Mouse (Mus musculus): ENCODE results near the gene Olfr392. TPM values are rescaled to one million over a fixed set of nuclear protein-coding genes. Genes with fewer than 3 reads are reported as not detected.

Gene Olfr392
- not detected in 2 replicates for total RNA-seq (2014; fragmentation: Nextera tagmentation)
- total RNA-seq (2017) = not detected in 2 replicates

DNA sequence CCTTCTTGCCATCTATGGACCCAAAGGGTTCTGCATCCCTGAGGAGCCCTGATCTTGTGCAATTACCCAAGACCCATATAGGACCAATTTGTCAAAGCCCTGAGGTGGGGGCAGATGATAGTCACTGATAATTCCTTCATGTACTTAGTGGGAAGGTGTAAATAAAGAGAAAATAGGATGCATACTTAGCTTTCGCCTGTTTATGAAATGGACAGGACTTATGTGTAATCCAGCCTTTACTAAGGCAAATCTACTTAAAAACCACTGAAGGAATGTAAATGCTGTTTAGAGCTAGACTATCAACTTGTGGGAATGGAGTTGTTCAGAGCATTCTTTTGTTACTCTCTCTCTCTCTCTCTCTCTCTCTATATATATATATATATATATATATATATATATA lies at the start of gene Olfr392:
Olfr392 (minus strand) TSS at position 101 of the 400 bp plus-strand sequence.
- no peak for ATAC-seq (replicated peaks; ENCODE audit: poor library complexity, severe bottlenecking)

- no peak for ATAC-seq (replicated peaks; ENCODE audit: poor library complexity, severe bottlenecking)
These were observed 34.5 kb upstream of the Olfr392 start, which contains the start of gene Olfr393 for GRCm38 (mm10) chr11:73851354-73851753. Gene Olfr393, minus strand, starts transcription at chr11:73851454.

DNA sequence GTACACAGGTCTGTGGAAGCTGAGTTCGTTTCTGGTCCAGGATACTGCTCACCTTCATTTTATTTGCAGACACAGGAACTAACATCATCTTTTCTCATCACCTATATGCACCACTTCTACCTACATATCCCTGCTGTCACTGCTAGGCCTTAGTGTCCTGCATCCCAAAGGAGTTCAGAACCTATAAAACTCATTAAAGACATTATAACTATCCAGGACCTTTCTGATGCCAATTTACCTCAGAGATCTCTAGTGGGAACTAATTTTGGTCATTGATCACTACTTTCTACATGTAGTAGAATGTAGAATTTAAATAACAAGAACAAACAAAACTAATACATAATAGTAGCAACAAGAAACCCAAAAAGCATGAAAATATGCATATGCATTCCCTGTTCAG lies 13.9 kb downstream of the Olfr392 start, which contains the start of gene Olfr391-ps:
Olfr391-ps (minus strand) TSS at position 101 of the 400 bp plus-strand sequence.
- no peak for ATAC-seq (replicated peaks; ENCODE audit: poor library complexity, severe bottlenecking)

DNA sequence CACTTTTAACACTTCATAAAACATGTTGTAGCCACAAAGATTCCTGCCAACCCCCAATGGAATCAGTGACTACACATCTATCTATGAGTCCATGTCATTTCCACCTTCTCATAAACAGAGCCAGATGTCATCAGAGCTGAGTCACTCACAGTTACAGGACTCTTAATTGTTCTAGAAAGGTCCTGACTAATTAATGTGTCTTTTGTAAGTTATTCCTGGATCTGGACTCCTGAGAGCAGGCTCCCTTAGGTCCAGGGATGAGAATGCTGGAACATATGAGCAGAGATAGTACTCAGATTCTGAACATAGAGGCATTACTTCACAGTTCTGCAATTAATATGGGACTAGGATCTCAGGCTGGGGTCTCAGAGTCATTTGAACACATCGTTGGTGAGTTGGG lies 34.2 kb downstream of the Olfr392 start, which contains the start of gene Olfr390:
Olfr390 (plus strand) TSS at position 301 of the 400 bp plus-strand sequence.
- no peak for ATAC-seq (replicated peaks; ENCODE audit: poor library complexity, severe bottlenecking)

- ATAC-seq (replicated peaks; ENCODE audit: poor library complexity, severe bottlenecking) = no peak
These were observed 36.2 kb downstream of the Olfr392 start, which contains the start of gene Olfr389 for GRCm38 (mm10) chr11:73780613-73781012. Gene Olfr389, minus strand, starts transcription at chr11:73780713.

Other genes starting within 250 kb of the Olfr392 start
- gene Olfr385, start 224.0 kb downstream of the Olfr392 start, total RNA-seq (2014; fragmentation: Nextera tagmentation) = not detected in 2 replicates
- gene Olfr385, start 224.0 kb downstream of the Olfr392 start, total RNA-seq (2017) = not detected in 2 replicates
- gene Olfr384, start 218.5 kb downstream of the Olfr392 start, total RNA-seq (2014; fragmentation: Nextera tagmentation) = not detected in 2 replicates
- not detected in 2 replicates for gene Olfr384, start 218.5 kb downstream of the Olfr392 start, total RNA-seq (2017)
- gene Zfp735, start 128.3 kb downstream of the Olfr392 start, total RNA-seq (2014; fragmentation: Nextera tagmentation) = not detected in 2 replicates
- not detected in 2 replicates for gene Zfp735, start 128.3 kb downstream of the Olfr392 start, total RNA-seq (2017)
- not detected in 2 replicates for gene Olfr389, start 36.3 kb downstream of the Olfr392 start, total RNA-seq (2014; fragmentation: Nextera tagmentation)
- gene Olfr389, start 36.3 kb downstream of the Olfr392 start, total RNA-seq (2017) = not detected in 2 replicates
- gene Olfr390, start 34.1 kb downstream of the Olfr392 start, total RNA-seq (2014; fragmentation: Nextera tagmentation) = not detected in 2 replicates
- not detected in 2 replicates for gene Olfr390, start 34.1 kb downstream of the Olfr392 start, total RNA-seq (2017)
- not detected in 2 replicates for gene Olfr391-ps, start 14.0 kb downstream of the Olfr392 start, total RNA-seq (2014; fragmentation: Nextera tagmentation)
- not detected in 2 replicates for gene Olfr391-ps, start 14.0 kb downstream of the Olfr392 start, total RNA-seq (2017)
- not detected in 2 replicates for gene Olfr393, start 34.4 kb upstream of the Olfr392 start, total RNA-seq (2014; fragmentation: Nextera tagmentation)
- gene Olfr393, start 34.4 kb upstream of the Olfr392 start, total RNA-seq (2017) = not detected in 2 replicates
- not detected in 2 replicates for gene Olfr394, start 73.7 kb upstream of the Olfr392 start, total RNA-seq (2014; fragmentation: Nextera tagmentation)
- gene Olfr394, start 73.7 kb upstream of the Olfr392 start, total RNA-seq (2017) = not detected in 2 replicates
- gene Olfr395, start 92.2 kb upstream of the Olfr392 start, total RNA-seq (2014; fragmentation: Nextera tagmentation) = not detected in 2 replicates
- not detected in 2 replicates for gene Olfr395, start 92.2 kb upstream of the Olfr392 start, total RNA-seq (2017)
- not detected in 2 replicates for gene Olfr23, start 119.6 kb upstream of the Olfr392 start, total RNA-seq (2014; fragmentation: Nextera tagmentation)
- not detected in 2 replicates for gene Olfr23, start 119.6 kb upstream of the Olfr392 start, total RNA-seq (2017)
- gene Olfr397, start 143.8 kb upstream of the Olfr392 start, total RNA-seq (2014; fragmentation: Nextera tagmentation) = not detected in 2 replicates
- not detected in 2 replicates for gene Olfr397, start 143.8 kb upstream of the Olfr392 start, total RNA-seq (2017)
- not detected in 2 replicates for gene Olfr398, start 173.4 kb upstream of the Olfr392 start, total RNA-seq (2014; fragmentation: Nextera tagmentation)
- gene Olfr398, start 173.4 kb upstream of the Olfr392 start, total RNA-seq (2017) = not detected in 2 replicates
- gene Olfr139, start 239.5 kb upstream of the Olfr392 start, total RNA-seq (2014; fragmentation: Nextera tagmentation) = not detected in 2 replicates
- not detected in 2 replicates for gene Olfr139, start 239.5 kb upstream of the Olfr392 start, total RNA-seq (2017)
- not detected in 2 replicates for gene Olfr399, start 239.6 kb upstream of the Olfr392 start, total RNA-seq (2014; fragmentation: Nextera tagmentation)
- not detected in 2 replicates for gene Olfr399, start 239.6 kb upstream of the Olfr392 start, total RNA-seq (2017)

All from granulocyte monocyte progenitor cell, adult 5-6 weeks (primary cell).